Mouse (Mus musculus): ENCODE data around the gene Gm13539. TPM values are rescaled to one million over a fixed set of nuclear protein-coding genes. Genes with fewer than 3 reads are reported as not detected.

Gene Gm13539
- total RNA-seq, 1 experiment from 2014 or later = not detected

DNA sequence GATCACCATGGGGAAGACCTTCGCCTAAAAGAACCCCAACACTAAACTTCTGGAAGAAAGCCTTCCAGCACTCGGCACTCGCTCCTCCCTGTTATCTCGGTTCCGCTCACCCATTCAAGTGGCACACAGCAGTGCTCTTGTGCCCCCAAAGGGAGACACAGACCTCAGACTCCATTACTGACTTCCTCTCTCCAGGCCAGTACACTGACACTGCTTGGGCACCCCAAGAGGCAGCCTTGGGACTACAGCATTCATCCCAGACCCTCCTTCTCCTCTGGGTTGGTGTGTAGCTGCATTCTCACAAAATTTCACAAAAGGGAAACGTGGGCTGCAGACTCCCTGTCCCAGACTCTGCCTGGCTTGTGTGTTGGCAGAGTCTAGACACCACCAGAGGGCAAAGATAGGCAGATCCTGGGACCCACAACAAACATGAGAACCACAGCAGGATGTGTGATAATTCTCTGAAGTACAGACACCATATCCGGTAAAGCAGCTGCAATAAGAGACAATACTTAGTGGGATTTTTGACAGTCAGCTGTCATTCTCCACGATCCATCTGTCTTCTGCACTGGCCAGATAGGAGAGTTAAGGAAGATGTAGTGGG is 46.4 kb downstream of the Gm13539 start:
- DNase-seq = no peak

DNA sequence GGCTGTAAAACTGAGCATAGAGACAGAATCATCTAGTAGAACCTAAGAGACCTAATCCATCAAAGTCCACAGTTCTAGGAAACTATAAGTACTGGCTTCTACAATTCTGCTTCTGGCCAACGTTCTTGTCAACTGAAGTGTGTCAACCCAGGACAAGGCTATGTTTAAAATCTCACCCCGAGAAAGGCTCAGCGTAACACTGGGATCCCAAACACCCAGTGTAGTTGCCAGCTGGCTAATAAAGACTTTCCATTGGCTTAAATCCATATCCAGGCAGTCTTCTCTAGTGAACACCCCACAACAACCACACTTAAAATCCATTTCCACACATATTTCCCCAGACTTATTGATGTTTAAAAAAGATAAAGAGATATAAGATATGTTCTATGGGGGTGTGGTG is 48.7 kb downstream of the Gm13539 start:
- no peak for DNase-seq

DNA sequence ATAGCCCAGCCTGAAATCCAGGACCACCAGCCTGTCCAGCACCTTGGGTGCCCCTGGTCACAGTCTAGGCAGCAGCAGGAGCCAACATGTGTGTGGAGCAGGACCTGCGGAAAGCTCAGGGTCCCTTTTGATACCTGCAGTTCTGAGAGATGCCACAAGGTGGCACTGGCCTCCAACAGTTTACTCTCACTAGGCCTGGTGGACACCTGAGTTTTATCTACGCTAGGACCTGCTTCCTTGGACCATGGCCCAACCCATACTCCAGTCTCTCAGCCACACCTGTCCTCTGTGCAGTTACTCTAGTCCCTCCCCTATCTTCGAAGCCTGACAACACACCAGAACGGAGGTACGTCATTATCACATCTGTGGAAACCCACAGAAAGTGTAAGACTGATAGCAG is 54.2 kb downstream of the Gm13539 start:
- peak; percentile 68 for DNase-seq

Other genes with a start within 250 kb of the Gm13539 start
- gene Traf2, start 235.3 kb upstream of the Gm13539 start, total RNA-seq (2021) = 29.2 and 30.2 TPM in 2 replicates
- gene Edf1, start 224.4 kb upstream of the Gm13539 start, total RNA-seq (2021) = 270 and 317 TPM in 2 replicates
- gene Mamdc4, start 207.4 kb upstream of the Gm13539 start, total RNA-seq (2021) = 4.6 and 17.3 TPM in 2 replicates
- 42.8 and 60.5 TPM in 2 replicates for gene Phpt1, start 207.0 kb upstream of the Gm13539 start, total RNA-seq (2021)
- 1.6 and 2.6 TPM in 2 replicates for gene Ajm1, start 200.5 kb upstream of the Gm13539 start, total RNA-seq (2021)
- 108 and 118 TPM in 2 replicates for gene Rabl6, start 173.7 kb upstream of the Gm13539 start, total RNA-seq (2021)
- not detected in 2 replicates for gene Ccdc183, start 164.6 kb upstream of the Gm13539 start, total RNA-seq (2021)
- gene Tmem141, start 160.3 kb upstream of the Gm13539 start, total RNA-seq (2021) = 28.8 and 36.9 TPM in 2 replicates
- 2.6 and 2.7 TPM in 2 replicates for gene Fcna, start 154.2 kb upstream of the Gm13539 start, total RNA-seq (2021)
- gene Lcn8, start 129.1 kb upstream of the Gm13539 start, total RNA-seq (2021) = not detected in 2 replicates
- gene Lcn5, start 124.3 kb upstream of the Gm13539 start, total RNA-seq (2021) = not detected in 2 replicates
- not detected in 2 replicates for gene Lcn6, start 105.5 kb upstream of the Gm13539 start, total RNA-seq (2021)
- gene Lcn10, start 99.5 kb upstream of the Gm13539 start, total RNA-seq (2021) = not detected in 2 replicates
- gene Obp2a, start 82.2 kb upstream of the Gm13539 start, total RNA-seq (2021) = 0.61 TPM in 1 of 2 replicates, not detected in the other
- gene Bmyc, start 75.5 kb upstream of the Gm13539 start, total RNA-seq (2021) = 45.0 and 47.9 TPM in 2 replicates
- gene Obp2b, start 45.2 kb upstream of the Gm13539 start, total RNA-seq (2021) = not detected in 2 replicates
- not detected in 2 replicates for gene Lcn3, start 16.7 kb upstream of the Gm13539 start, total RNA-seq (2021)
- not detected in 2 replicates for gene Lcn11, start 5.2 kb upstream of the Gm13539 start, total RNA-seq (2021)
- gene Glt6d1, start 33.6 kb downstream of the Gm13539 start, total RNA-seq (2021) = not detected in 2 replicates
- not detected in 2 replicates for gene Lcn9, start 40.9 kb downstream of the Gm13539 start, total RNA-seq (2021)
- gene Sohlh1, start 65.0 kb downstream of the Gm13539 start, total RNA-seq (2021) = not detected in 2 replicates
- gene Kcnt1, start 81.5 kb downstream of the Gm13539 start, total RNA-seq (2021) = 2.7 and 5.2 TPM in 2 replicates
- gene Camsap1, start 201.0 kb downstream of the Gm13539 start, total RNA-seq (2021) = 30.2 and 37.1 TPM in 2 replicates
- 36.5 and 40.0 TPM in 2 replicates for gene Ubac1, start 239.5 kb downstream of the Gm13539 start, total RNA-seq (2021)